In genomic region chr2:168767582-168767981, GRCm38 (mm10) we compare ENCODE assay signal across 10 mouse cellular contexts. TPM values are rescaled to one million over a fixed set of nuclear protein-coding genes. Genes with fewer than 3 reads are reported as not detected.
DNase-seq lines count a peak whose midpoint lies in the region; ATAC-seq lines count a peak whose summit lies in the region.
"Had no signal": no experiment of that assay in that cellular context is flagged by ENCODE, and none has a peak within 500 bp of the region (broad histone marks: within the 10 kb centered on the region; RNA-seq: fewer than 3 reads in every experiment).

Sall4 (minus strand) TSS chr2:168767943.

- no peaks in the 10 kb centered on the region for H3K36me3 ChIP-seq in heart, embryonic 15.5 days
- H3K36me3 ChIP-seq in hindbrain, embryonic 15.5 days: no peaks in the 10 kb centered on the region
- H3K36me3 ChIP-seq in midbrain, embryonic 13.5 days: no peaks in the 10 kb centered on the region

- H3K9ac ChIP-seq in heart, embryonic 15.5 days: peak within 1 kb of the TSS; percentile 61
- peak within 1 kb of the TSS; percentile 14; the same call in 1 of the 2 replicates for H3K9ac ChIP-seq in hindbrain, embryonic 15.5 days
- H3K9ac ChIP-seq in midbrain, embryonic 13.5 days (replicated peaks): peak within 1 kb of the TSS; percentile 77

- peak within 1 kb of the TSS; percentile 61 for H3K4me3 ChIP-seq in heart, embryonic 15.5 days
- H3K4me3 ChIP-seq in brown adipose tissue, adult 24 weeks (ENCODE audit: insufficient read depth, low read depth, low read length): peak within 1 kb of the TSS; percentile 44
- peak within 1 kb of the TSS; percentile 48 for H3K4me3 ChIP-seq in hindbrain, embryonic 15.5 days
- peak within 1 kb of the TSS; percentile 52 for H3K4me3 ChIP-seq in midbrain, embryonic 13.5 days (replicated peaks)

- peak within 1 kb of the TSS; percentile 72 for H3K27ac ChIP-seq in heart, embryonic 15.5 days
- H3K27ac ChIP-seq in brown adipose tissue, adult 24 weeks (replicated peaks; ENCODE audit: low read depth, low read length): no peak within 1 kb of the TSS
- no peak within 1 kb of the TSS for H3K27ac ChIP-seq in hindbrain, embryonic 15.5 days (replicated peaks)
- H3K27ac ChIP-seq in midbrain, embryonic 13.5 days: peak within 1 kb of the TSS; percentile 61
- H3K27ac ChIP-seq: macrophage had no signal

- peaks cover 70% of the 10 kb centered on the region for H3K27me3 ChIP-seq in heart, embryonic 15.5 days
- peaks cover 35% of the 10 kb centered on the region for H3K27me3 ChIP-seq in hindbrain, embryonic 15.5 days
- H3K27me3 ChIP-seq in midbrain, embryonic 13.5 days: peaks cover 37% of the 10 kb centered on the region

- H3K4me2 ChIP-seq in heart, embryonic 15.5 days: peak within 1 kb of the TSS; percentile 90
- peak within 1 kb of the TSS; percentile 88 for H3K4me2 ChIP-seq in hindbrain, embryonic 15.5 days
- peak within 1 kb of the TSS; percentile 93 for H3K4me2 ChIP-seq in midbrain, embryonic 13.5 days (replicated peaks)

- H3K9me3 ChIP-seq in heart, embryonic 15.5 days (replicated peaks): no peaks in the 10 kb centered on the region
- no peaks in the 10 kb centered on the region for H3K9me3 ChIP-seq in hindbrain, embryonic 15.5 days
- no peaks in the 10 kb centered on the region for H3K9me3 ChIP-seq in midbrain, embryonic 13.5 days

- WGBS in heart, embryonic 15.5 days: 16% methylated on average over 10 of the region's 10 CpGs
- WGBS in hindbrain, embryonic 15.5 days: 13% methylated on average over 10 of the region's 10 CpGs
- 11% methylated on average over 10 of the region's 10 CpGs for WGBS in midbrain, embryonic 13.5 days

- H3K4me1 ChIP-seq in heart, embryonic 15.5 days (replicated peaks): peaks cover 29% of the 10 kb centered on the region
- H3K4me1 ChIP-seq in brown adipose tissue, adult 24 weeks (ENCODE audit: control insufficient read depth, insufficient read depth, insufficient read length, low read length): no peaks in the 10 kb centered on the region; the same call in 1 of the 2 replicates
- H3K4me1 ChIP-seq in hindbrain, embryonic 15.5 days (replicated peaks): peaks cover 24% of the 10 kb centered on the region
- peaks cover 48% of the 10 kb centered on the region for H3K4me1 ChIP-seq in midbrain, embryonic 13.5 days (replicated peaks)

- no peak for ATAC-seq in heart, embryonic 15.5 days (replicated peaks; ENCODE audit: insufficient number of reproducible peaks, insufficient read depth, low FRiP score, low read depth)
- ATAC-seq in hindbrain, embryonic 15.5 days (ENCODE audit: low FRiP score, low read depth): no peak
- ATAC-seq in midbrain, embryonic 13.5 days: no peak

- intact Hi-C loops in heart, postnatal 14 days (cut with DNase I): loop anchor here (5.0 kb wide), 1 partner anchor 110 kb away; no protein-coding TSS in a partner anchor

- DNase-seq in heart, postnatal 14 days: no peak
- DNase-seq in right cerebral cortex, postnatal 10 days (ENCODE audit: low spot score in 2 of 2): no peak
- DNase-seq in right cerebral cortex, postnatal 14 days: no peak
- DNase-seq in B cell, adult 2 months: no peak
- DNase-seq: gastrocnemius, postnatal 10 days had no signal

RNA-seq across cellular contexts. Expression of gene Sall4, which starts in this region (rescaled TPM):
- polyA plus RNA-seq in heart, embryonic 15.5 days (2015; fragmentation: Nextera tagmentation; extraction: Ambion mirVana): 0.87 and 1.0 TPM in 2 replicates
- total RNA-seq in heart, postnatal 14 days (2021): 1 to 10 TPM; 1.6 to 2.7 TPM
- not detected in 2 replicates for polyA plus RNA-seq in brown adipose tissue, adult 24 weeks (2012; ENCODE audit: insufficient read depth, insufficient read length, missing spikeins)
- polyA plus RNA-seq in hindbrain, embryonic 15.5 days (2015; fragmentation: Nextera tagmentation; extraction: Ambion mirVana): 0.44 and 2.5 TPM in 2 replicates
- polyA plus RNA-seq in midbrain, embryonic 13.5 days (2015; fragmentation: Nextera tagmentation; extraction: Ambion mirVana): 2.2 and 5.5 TPM in 2 replicates
- polyA plus RNA-seq: macrophage had no signal

Comparison
In these comparisons a context has a peak if more than half of its experiments do, and no peak if none do; other contexts are left out.
1. H3K27ac ChIP-seq: peak in heart, embryonic 15.5 days (single experiment) and midbrain, embryonic 13.5 days (single experiment); none in brown adipose tissue, adult 24 weeks (single experiment) and hindbrain, embryonic 15.5 days (single experiment).
2. H3K9ac ChIP-seq: peak in every context shown above with its lines; median percentile 77 in midbrain, embryonic 13.5 days; 61 in heart, embryonic 15.5 days; 14 in hindbrain, embryonic 15.5 days.
3. Peak in every context shown above with its lines, with median percentiles within 50 percentile points of each other: H3K4me2 ChIP-seq and H3K4me3 ChIP-seq.